Mouse (Mus musculus) ES-CJ7 (cell line): Measurements from ENCODE around the gene Timm44.

Source experiments
- DNase-seq: peaks from one replicate; pipeline ENCODE4 v3.0.0; 2011; ENCODE audit warnings: low read depth, low spot score

The Timm44 gene

DNA sequence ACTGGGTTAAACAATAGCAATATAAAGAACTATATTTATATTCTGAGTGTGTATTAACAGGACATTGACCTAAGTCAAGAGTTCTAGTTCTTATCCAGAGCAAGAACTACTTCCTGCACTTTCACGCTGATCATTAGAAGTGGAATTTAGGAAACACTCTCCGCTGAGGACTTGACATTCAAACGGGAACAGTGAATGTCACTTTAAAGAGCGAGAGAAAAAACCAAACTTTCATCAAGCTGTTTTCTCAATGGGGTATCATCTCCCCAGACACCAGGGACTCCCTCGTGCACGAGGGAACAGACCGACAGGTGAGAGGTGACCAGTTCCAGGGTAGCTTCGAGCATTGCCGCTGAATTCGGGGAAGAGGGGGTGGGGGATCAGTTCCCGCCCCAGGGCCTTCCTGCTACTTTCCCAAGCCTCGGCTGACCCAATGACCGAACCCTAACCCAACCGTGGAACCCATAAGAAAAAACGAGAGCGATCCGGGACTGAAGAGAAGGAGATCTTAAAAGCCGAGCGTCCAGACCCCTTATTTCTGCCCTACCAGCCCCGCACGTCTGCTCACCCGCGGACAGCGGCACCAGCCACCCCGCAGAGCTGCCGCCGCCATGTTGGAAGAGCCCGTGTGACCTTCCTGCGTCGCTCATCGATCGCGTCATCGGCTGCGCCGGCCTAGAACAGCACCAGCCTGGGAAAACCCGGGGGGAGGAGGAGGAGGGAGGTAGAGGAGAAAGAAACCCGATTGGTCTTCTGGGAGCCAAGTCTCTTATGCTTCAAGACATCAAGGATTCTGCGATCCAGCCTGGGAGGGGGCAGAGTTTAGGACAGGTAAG lies at the start of gene Timm44:
TSS of gene Timm44 (minus strand) at position 639 of the 836 bp plus-strand sequence.
- peak; percentile 97 for DNase-seq

DNA sequence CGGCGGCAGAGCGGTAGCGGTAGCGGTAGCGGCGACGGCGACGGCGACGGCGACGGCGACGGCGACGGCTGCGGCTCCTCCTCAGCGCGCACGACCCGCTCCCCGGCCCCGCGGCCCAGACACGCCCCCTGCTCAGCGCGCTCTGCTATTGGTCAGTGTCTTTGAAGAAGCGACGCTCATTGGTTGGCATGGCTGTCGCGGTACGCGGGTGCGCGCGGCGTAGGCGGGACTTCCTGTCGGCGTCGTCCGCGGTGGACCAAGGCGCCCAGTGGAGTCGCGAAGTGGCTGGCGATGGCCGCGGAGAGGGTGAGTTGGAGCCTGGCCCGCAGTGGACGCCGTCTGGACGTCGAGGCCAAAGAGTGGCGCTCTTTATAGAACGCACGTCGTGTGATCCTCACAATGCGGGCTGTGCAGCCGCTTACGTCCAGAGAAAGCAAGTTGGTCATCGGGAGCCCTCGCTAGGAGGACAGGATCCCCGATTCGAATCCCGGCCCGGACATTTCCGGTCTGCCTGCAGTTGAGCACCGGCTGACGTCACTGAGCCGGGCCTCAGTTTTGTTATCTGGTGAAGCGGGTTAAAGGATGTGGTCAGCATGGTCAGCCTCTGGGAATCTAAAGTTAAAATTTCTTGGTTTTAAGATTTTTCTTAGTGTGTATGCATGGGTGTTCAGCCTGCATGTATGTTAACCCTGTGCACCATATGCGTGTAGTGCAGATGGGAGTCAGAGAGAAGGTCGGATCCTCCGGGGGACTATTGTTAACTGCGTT lies 49.5 kb upstream of the Timm44 start, which contains the start of the genes Ccl25 and Elavl1:
TSS of gene Ccl25 (plus strand) at position 228 of the 768 bp plus-strand sequence.
TSS of gene Elavl1 (minus strand) at position 431 of the 768 bp plus-strand sequence.
- peak; percentile 97 for DNase-seq

GRCm38 (mm10) chr8:4324525-4324924 lies 48.8 kb upstream of the Timm44 start:
- peak; percentile 21 for DNase-seq

DNA sequence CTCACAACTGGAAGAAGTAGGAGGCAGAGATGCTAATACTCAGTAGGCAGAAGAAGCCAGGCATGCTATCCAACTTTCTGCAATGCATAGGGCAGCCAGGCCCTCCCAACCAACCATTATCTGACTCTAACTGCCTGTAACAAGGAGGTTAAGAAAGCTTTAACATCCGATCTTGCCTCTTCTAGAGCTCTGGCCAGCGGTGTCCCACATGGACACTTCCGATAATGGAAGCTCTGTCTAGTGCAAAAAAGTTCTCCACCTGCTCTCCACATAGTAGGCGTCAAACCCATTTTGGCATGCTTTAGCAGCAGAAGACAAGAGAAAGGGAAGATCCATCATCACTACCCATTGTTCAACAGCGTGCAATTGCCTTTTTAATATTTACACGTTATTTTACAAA lies 48.2 kb upstream of the Timm44 start:
- DNase-seq = no peak

DNA sequence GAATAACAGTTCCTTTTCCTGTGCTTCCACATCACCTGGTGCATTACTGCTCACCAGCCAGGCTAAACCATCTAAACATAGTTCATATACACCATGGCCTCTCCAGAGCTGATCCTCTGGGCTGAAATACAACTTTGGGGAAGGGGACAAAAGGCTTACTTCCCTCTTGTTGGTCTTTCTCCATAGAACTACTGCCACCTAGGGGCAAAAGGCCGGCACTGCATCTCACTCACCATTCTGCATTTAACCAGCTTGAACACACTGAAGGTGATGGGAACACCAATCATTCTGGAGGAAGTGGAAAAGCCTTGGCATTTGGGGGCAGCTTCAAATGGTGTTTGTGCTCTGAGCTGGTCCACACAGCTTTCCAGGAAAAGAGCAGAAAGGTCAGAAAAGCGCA lies 46.8 kb upstream of the Timm44 start:
- peak; percentile 95 for DNase-seq

- DNase-seq = no peak
These were observed 45.3 kb upstream of the Timm44 start for GRCm38 (mm10) chr8:4321031-4321430.

- no peak for DNase-seq
These were observed 44.7 kb upstream of the Timm44 start for GRCm38 (mm10) chr8:4320404-4320803.

GRCm38 (mm10) chr8:4319573-4319872 lies 43.8 kb upstream of the Timm44 start:
- DNase-seq = no peak

- DNase-seq = no peak
These were observed 43.3 kb upstream of the Timm44 start for GRCm38 (mm10) chr8:4318796-4319572.

DNA sequence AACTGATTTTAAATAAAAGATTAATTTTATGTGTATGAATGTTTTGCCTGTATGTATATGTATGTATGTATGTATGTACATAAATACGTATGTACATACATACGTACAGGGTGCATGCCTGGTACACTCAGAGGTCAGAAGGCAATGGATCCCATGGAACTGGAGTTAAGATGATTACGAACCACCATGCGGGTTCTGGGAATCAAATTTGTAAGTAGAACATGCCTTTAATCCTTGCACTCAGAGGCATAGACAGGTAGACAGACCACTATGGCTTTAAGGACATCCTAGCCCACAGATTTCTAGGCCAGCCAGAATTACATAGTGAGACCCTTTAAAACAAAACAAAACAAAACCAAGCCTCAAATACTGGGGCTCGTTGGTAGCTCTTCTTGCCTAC lies 42.4 kb upstream of the Timm44 start:
- no peak for DNase-seq

DNA sequence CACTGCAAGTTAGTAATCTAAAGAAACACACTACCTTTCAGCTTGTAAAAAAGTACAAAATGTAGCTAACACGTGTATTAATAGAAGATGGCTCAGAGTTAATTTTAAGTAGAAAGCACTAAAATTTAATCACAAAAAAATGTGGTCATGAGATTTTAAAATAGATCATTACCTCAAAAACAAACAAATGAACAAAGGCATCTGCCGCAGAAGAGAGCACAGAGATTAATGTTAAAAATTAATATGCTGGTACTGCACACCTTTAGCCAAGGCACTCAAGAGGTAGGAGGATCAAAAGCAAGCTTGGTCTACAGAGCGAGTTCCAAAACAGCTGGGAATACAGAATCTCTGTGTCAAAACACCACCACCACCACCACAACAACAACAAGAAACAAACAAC lies 39.1 kb upstream of the Timm44 start:
- DNase-seq = no peak

GRCm38 (mm10) chr8:4313254-4314124 lies 37.8 kb upstream of the Timm44 start:
- DNase-seq = no peak

- no peak for DNase-seq
These were observed 36.4 kb upstream of the Timm44 start for GRCm38 (mm10) chr8:4312104-4312503.

- no peak for DNase-seq
These were observed 30.1 kb upstream of the Timm44 start for GRCm38 (mm10) chr8:4305838-4306237.

GRCm38 (mm10) chr8:4304124-4304547 lies 28.4 kb upstream of the Timm44 start:
- no peak for DNase-seq

DNA sequence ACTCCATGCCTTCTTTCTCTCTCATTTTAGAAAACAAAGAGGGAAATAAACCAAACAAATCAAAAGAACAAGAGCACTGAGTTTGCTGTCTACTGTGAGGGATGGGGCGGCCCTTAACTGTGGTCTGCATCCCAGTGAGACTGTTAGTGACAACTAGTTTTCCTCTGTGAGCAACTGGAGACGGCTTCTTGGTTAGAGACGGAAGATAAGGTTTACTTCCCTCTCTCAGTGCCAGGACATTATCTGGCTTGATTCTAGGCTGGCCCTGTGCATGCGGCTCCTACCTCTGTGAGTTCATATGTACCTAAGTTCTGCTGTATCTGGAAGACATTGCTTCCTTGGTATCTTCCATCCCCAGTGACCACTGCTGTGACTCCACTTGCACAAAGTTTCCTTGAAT lies 22.1 kb upstream of the Timm44 start:
- DNase-seq = no peak

- no peak for DNase-seq
These were observed 17.0 kb upstream of the Timm44 start for GRCm38 (mm10) chr8:4292738-4293137.

DNA sequence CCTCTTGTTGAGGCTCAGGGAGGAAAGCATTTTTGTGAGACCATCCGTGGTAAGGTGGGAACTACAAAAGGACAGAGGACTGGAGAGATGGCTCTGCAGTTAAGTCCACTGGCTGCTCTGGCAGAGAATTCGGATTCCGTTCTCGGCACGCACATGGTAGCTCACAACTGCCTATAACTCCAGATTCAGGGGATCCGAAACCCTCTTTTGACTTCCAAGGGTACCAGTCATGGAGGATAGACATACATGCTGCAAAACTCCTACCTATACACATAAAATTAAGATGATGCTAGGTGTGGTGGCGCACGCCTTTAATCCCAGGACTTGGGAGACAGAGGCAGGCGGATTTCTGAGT lies 375 bp upstream of the Timm44 start:
- DNase-seq = no peak

- no peak for DNase-seq
These were observed 6.1 kb downstream of the Timm44 start for GRCm38 (mm10) chr8:4269609-4270008.

- peak; percentile 72 for DNase-seq
These were observed 8.1 kb downstream of the Timm44 start for GRCm38 (mm10) chr8:4267627-4268026.
